16 mouse cellular contexts compared by ENCODE assay signal in genomic region chr8:56564399-56565047, GRCm38 (mm10). TPM values are rescaled to one million over a fixed set of nuclear protein-coding genes. Genes with fewer than 3 reads are reported as not detected.
DNase-seq lines count a peak whose midpoint lies in the region; ATAC-seq and TF ChIP-seq lines count a peak whose summit lies in the region.
"Had no signal": no experiment of that assay in that cellular context is flagged by ENCODE, and none has a peak within 500 bp of the region (broad histone marks: within the 10 kb centered on the region; RNA-seq: fewer than 3 reads in every experiment).

No protein-coding gene starts in this region.

- 0 out of 2 replicates have a peak overlapping the region, but pooled peaks have one; percentile 16 for H3K4me2 ChIP-seq in liver, embryonic 15.5 days
- 0 out of 2 replicates have a peak overlapping the region, but pooled peaks have one; percentile 35 for H3K4me2 ChIP-seq in liver, postnatal 0 days (ENCODE audit: low read depth, low read length)
- H3K4me2 ChIP-seq: heart, embryonic 13.5 days; limb, embryonic 15.5 days; midbrain, embryonic 12.5 days had no signal

- peak overlapping the region; percentile 15; the same call in 1 of the 2 replicates for H3K27ac ChIP-seq in liver, embryonic 15.5 days (replicated peaks)
- peak overlapping the region; percentile 55 for H3K27ac ChIP-seq in liver, postnatal 0 days (ENCODE audit: low read depth)
- H3K27ac ChIP-seq: forebrain, embryonic 10.5 days; heart, embryonic 13.5 days; limb, embryonic 15.5 days; midbrain, embryonic 12.5 days had no signal

- no peaks in the 10 kb centered on the region for H3K9me3 ChIP-seq in liver, embryonic 15.5 days (replicated peaks)
- H3K9me3 ChIP-seq in liver, postnatal 0 days (ENCODE audit: low read length) = no peaks in the 10 kb centered on the region
- H3K9me3 ChIP-seq: forebrain, embryonic 10.5 days; heart, embryonic 13.5 days; limb, embryonic 15.5 days; midbrain, embryonic 12.5 days had no signal

- H3K4me3 ChIP-seq in liver, embryonic 15.5 days (replicated peaks) = no peak overlapping the region
- H3K4me3 ChIP-seq in liver, postnatal 0 days (ENCODE audit: low read depth, low read length) = no peak overlapping the region
- H3K4me3 ChIP-seq: forebrain, embryonic 10.5 days; heart, embryonic 13.5 days; limb, embryonic 15.5 days; midbrain, embryonic 12.5 days had no signal

- no peak for TF ChIP-seq CTCF in liver, postnatal 0 days (IDR thresholded peaks at IDR 0.05; ENCODE audit: low read depth)

- H3K27me3 ChIP-seq in liver, embryonic 15.5 days = no peaks in the 10 kb centered on the region
- no peaks in the 10 kb centered on the region for H3K27me3 ChIP-seq in liver, postnatal 0 days (ENCODE audit: insufficient read depth, low read length)
- H3K27me3 ChIP-seq: heart, embryonic 13.5 days; limb, embryonic 15.5 days; midbrain, embryonic 12.5 days had no signal

- H3K36me3 ChIP-seq in liver, embryonic 15.5 days (replicated peaks) = no peaks in the 10 kb centered on the region; the same call in 1 of the 2 replicates
- 0 out of 2 replicates have a peak, but pooled peaks cover 2% of the 10 kb centered on the region for H3K36me3 ChIP-seq in liver, postnatal 0 days (replicated peaks; ENCODE audit: insufficient read depth, low read length)
- H3K36me3 ChIP-seq: forebrain, embryonic 10.5 days had no signal

- H3K4me1 ChIP-seq in liver, embryonic 15.5 days (replicated peaks) = 0 out of 2 replicates have a peak, but pooled peaks cover 8% of the 10 kb centered on the region
- H3K4me1 ChIP-seq in liver, postnatal 0 days (ENCODE audit: insufficient read depth) = peaks cover 5% of the 10 kb centered on the region
- H3K4me1 ChIP-seq: forebrain, embryonic 10.5 days; limb, embryonic 15.5 days; midbrain, embryonic 12.5 days had no signal

- intact Hi-C loops in left cerebral cortex, postnatal 36 days (cut with DNase I) = no loop called here

- no peak for DNase-seq in liver
- peak; percentile 76 for DNase-seq in brain, adult 2 months (ENCODE audit: low read depth, low spot score)
- DNase-seq in cerebellum, postnatal 10 days = peak; percentile 24 to 28
- DNase-seq in liver, postnatal 0 days = peak; percentile 24
- no peak for DNase-seq in layer of hippocampus, adult 11-12 months (ENCODE audit: low spot score)
- no peak for DNase-seq in left cerebral cortex, postnatal 36 days (ENCODE audit: low spot score in 2 of 2)
- no peak for DNase-seq in left cerebral cortex, adult 11 months (ENCODE audit: low spot score)
- DNase-seq: heart, postnatal 4 days; lung, postnatal 14 days; right cerebral cortex, adult 18-20 months; thymus, postnatal 36 days had no signal

- no peak overlapping the region for H3K9ac ChIP-seq in liver, embryonic 15.5 days
- H3K9ac ChIP-seq in liver, postnatal 0 days (replicated peaks) = no peak overlapping the region
- H3K9ac ChIP-seq: heart, embryonic 13.5 days; limb, embryonic 15.5 days; midbrain, embryonic 12.5 days had no signal

- no peak for TF ChIP-seq EP300 in liver, postnatal 0 days (IDR thresholded peaks at IDR 0.05; ENCODE audit: low read depth)

- ATAC-seq in liver, embryonic 15.5 days (ENCODE audit: insufficient read depth) = 0 out of 2 replicates have a peak, but pooled peaks have one; percentile 33
- peak; percentile 87 for ATAC-seq in liver, postnatal 0 days

- WGBS in liver, embryonic 15.5 days (ENCODE audit: insufficient replicate concordance) = 56% methylated on average over 4 of the region's 4 CpGs
- WGBS in liver, postnatal 0 days (ENCODE audit: insufficient replicate concordance) = 54% methylated on average over 4 of the region's 4 CpGs

RNA-seq across cellular contexts. Expression of gene Fbxo8, which starts 13.6 kb away (rescaled TPM):
- 35.7 and 38.7 TPM in 2 replicates for polyA plus RNA-seq in liver, embryonic 15.5 days (2015; fragmentation: Nextera tagmentation; extraction: Ambion mirVana)
- polyA plus RNA-seq in liver, postnatal 0 days (2015; fragmentation: Nextera tagmentation; extraction: Ambion mirVana) = 48.3 and 55.3 TPM in 2 replicates
- 10 to 100 TPM; 37.5 to 42.0 TPM for total RNA-seq in left cerebral cortex, postnatal 36 days (2021)

RNA-seq across cellular contexts. Expression of gene Cep44, which starts 13.7 kb away (rescaled TPM):
- 16.4 and 17.3 TPM in 2 replicates for polyA plus RNA-seq in liver, embryonic 15.5 days (2015; fragmentation: Nextera tagmentation; extraction: Ambion mirVana)
- polyA plus RNA-seq in liver, postnatal 0 days (2015; fragmentation: Nextera tagmentation; extraction: Ambion mirVana) = 17.8 TPM in 2 replicates
- total RNA-seq in left cerebral cortex, postnatal 36 days (2021) = 10 to 100 TPM; 21.2 to 24.9 TPM

Comparison
In these comparisons a context has a peak if more than half of its experiments do, and no peak if none do; other contexts are left out.
1. DNase-seq: peak in brain, adult 2 months (single experiment), cerebellum, postnatal 10 days (2 of 2) and liver, postnatal 0 days (single experiment); none in liver (single experiment), layer of hippocampus, adult 11-12 months (single experiment), left cerebral cortex, postnatal 36 days (0 of 2) and left cerebral cortex, adult 11 months (single experiment).